Mouse (Mus musculus) liver, postnatal 0 days (tissue): ENCODE data around the gene Pp2d1. TPM values are rescaled to one million over a fixed set of nuclear protein-coding genes. Genes with fewer than 3 reads are reported as not detected.
A peak's percentile ranks its signal among the peaks of the same experiment; 100 is the strongest.

Source experiments
- ATAC-seq: fragments of 200-750 bp; cut with Nextera tagmentation; 2 replicates; pipeline ENCODE4 v1.8.0; 2017; ENCODE audit warnings: mild to moderate bottlenecking, moderate library complexity
- DNase-seq: peaks from one replicate; pipeline ENCODE4 v3.0.0-alpha.2; 2016
- H3K27ac ChIP-seq: fragments of 300-500 bp; sonication (generic); 2 replicates; pipeline ENCODE4 v1.5.1; 2014; ENCODE audit warnings: antibody characterized with exemption, moderate library complexity, mild to moderate bottlenecking, low read depth
- H3K27me3 ChIP-seq: fragments of 300-500 bp; sonication (generic); 2 replicates; pipeline ENCODE4 v1.6.1; 2014; ENCODE audit warnings: low read length, control low read depth, mixed read lengths; ENCODE audit not compliant: insufficient read depth
- H3K36me3 ChIP-seq: fragments of 300-500 bp; sonication (generic); replicated peaks from 2 replicates; pipeline ENCODE4 v1.6.1; 2014; ENCODE audit warnings: mild to moderate bottlenecking, control low read depth, low read length, moderate library complexity, mixed read lengths; ENCODE audit not compliant: insufficient read depth
- H3K4me1 ChIP-seq: fragments of 300-500 bp; sonication (generic); 2 replicates; pipeline ENCODE4 v1.6.1; 2014; ENCODE audit warnings: antibody characterized with exemption, mild to moderate bottlenecking, control low read depth; ENCODE audit not compliant: insufficient read depth
- H3K4me2 ChIP-seq: fragments of 300-500 bp; sonication (generic); 2 replicates; pipeline ENCODE4 v1.6.1; 2014; ENCODE audit warnings: low read depth, mild to moderate bottlenecking, low read length, moderate library complexity, mixed read lengths
- H3K4me3 ChIP-seq: fragments of 300-500 bp; sonication (generic); 2 replicates; pipeline ENCODE4 v1.5.1; 2014; ENCODE audit warnings: low read depth, low read length
- H3K9ac ChIP-seq: fragments of 300-500 bp; sonication (generic); replicated peaks from 2 replicates; pipeline ENCODE4 v1.6.1; 2014; ENCODE audit warnings: mild to moderate bottlenecking, moderate library complexity
- H3K9me3 ChIP-seq: fragments of 300-500 bp; sonication (generic); 2 replicates; pipeline ENCODE4 v1.6.1; 2016; ENCODE audit warnings: mild to moderate bottlenecking, control low read depth, low read length, mixed read lengths
- CTCF ChIP-seq: sonication (generic); IDR thresholded peaks from 2 replicates; pipeline ENCODE4 v1.5.1; 2016; ENCODE audit warnings: antibody characterized with exemption, low read depth
- EP300 ChIP-seq: IDR thresholded peaks from 2 replicates; pipeline ENCODE4 v1.6.1; 2016; ENCODE audit warnings: antibody characterized with exemption, low read depth, mild to moderate bottlenecking
- WGBS: fragments of 180-500 bp; shearing (Covaris S2); extraction: QIAGEN DNeasy Blood & Tissue Kit; methylation state at CpG from one replicate; pipeline ENCODE4 v1.1.7; 2014; ENCODE audit not compliant: insufficient replicate concordance; 5-methylcytosine and 5-hydroxymethylcytosine counted together
- polyA plus RNA-seq: library from polyadenylated mRNA; unstranded; fragments of >200 nt; fragmentation: Nextera tagmentation; extraction: Ambion mirVana; gene quantifications from 2 replicates; pipeline ENCODE4 v1.2.1, GENCODE M21; 2015

The Pp2d1 gene
- polyA plus RNA-seq, 1 experiment from 2014 or later: not detected

DNA sequence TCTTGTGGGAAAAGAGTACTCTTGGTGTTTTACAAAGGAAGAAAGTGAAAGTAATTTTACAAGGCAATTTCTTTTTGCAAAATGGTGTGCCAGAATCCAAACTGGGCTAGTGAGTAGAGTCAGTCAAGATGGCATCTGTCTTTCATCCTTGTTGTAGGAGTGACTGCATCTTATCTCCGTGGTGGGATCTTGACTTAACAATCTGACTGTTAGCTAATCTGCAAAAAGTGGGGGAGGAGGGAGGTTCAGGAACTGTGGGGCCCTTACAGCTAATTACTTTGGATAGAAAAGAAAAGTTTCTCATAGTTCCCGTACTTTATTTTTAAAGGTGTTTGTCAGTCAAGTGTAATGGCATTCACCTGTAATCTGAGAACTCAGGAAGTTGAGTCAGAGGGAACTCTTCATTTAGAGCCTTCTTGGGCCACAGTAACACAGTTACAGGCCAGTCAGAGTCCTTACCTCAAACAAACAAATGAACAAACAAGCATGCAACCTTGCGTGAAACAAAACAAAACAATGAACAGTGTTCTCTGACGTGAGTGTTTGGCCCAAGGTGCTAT lies 42.9 kb upstream of the Pp2d1 start:
- Histone ChIP-seq H3K36me3 (no peaks in the 10 kb centered on the region), H3K4me3 (no peak overlapping the region), H3K4me1 (peaks cover 43% of the 10 kb centered on the region), H3K9me3 (no peaks in the 10 kb centered on the region), H3K27ac (no peak overlapping the region), H3K4me2 (peak overlapping the region; percentile 16; the same call in 1 of the 2 replicates), H3K27me3 (no peaks in the 10 kb centered on the region), H3K9ac (no peak overlapping the region)
- no peak for TF ChIP-seq CTCF
- no peak for TF ChIP-seq EP300
- WGBS: 57% methylated on average over 4 of the region's 4 CpGs
- ATAC-seq: no peak
- DNase-seq: no peak

DNA sequence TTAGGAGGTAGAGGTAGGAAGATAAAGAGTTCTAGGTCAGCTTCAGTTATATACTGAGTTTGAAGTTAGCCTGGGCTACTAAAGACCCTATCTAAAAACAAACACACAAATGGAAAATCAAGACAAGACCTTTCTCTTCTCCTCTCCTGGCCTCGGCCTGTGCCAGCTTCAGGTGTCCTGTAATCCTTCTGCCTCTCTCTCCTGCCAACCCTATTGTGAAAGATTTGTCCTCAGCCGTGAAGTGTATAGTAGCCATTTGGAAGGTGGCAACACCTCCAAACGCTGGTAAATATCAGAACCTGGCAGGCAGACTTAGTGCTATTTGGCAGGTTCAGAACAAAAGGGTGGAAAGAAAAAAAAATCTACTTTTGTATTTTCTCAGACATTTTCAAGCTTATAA lies 41.0 kb upstream of the Pp2d1 start:
- TF ChIP-seq CTCF (no peak), EP300 (no peak)
- H3K36me3 ChIP-seq: no peaks in the 10 kb centered on the region
- no peak overlapping the region for H3K4me2 ChIP-seq
- no peak for DNase-seq
- H3K9me3 ChIP-seq: no peaks in the 10 kb centered on the region
- peak; percentile 43; the same call in 1 of the 2 replicates for ATAC-seq
- H3K4me3 ChIP-seq: no peak overlapping the region
- H3K27me3 ChIP-seq: no peaks in the 10 kb centered on the region
- peak overlapping the region; percentile 85 for H3K27ac ChIP-seq
- WGBS: 52% methylated on average over 3 of the region's 3 CpGs
- peaks cover 39% of the 10 kb centered on the region for H3K4me1 ChIP-seq
- H3K9ac ChIP-seq: no peak overlapping the region

DNA sequence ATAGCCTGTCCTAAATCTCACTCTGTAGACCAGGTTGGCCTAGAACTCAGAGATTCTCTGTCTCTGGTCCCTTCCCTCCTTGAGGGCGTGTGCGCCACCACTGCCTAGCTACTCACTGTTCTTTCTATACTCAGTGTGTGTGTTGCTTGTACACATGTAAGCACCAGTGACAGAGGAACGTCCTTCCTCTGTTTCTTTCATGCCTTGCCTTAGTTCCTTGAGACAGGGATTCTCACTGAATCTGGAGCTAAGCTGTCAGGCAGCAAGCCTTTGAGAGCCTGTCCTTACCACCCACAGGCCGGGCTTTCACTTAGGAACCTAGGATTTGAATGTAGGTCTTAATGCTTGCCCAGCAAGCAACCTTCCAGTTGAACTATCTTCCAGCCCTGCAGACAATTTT lies 40.4 kb upstream of the Pp2d1 start:
- no peak for DNase-seq
- Histone ChIP-seq H3K4me2 (no peak overlapping the region), H3K4me1 (peaks cover 39% of the 10 kb centered on the region), H3K4me3 (no peak overlapping the region), H3K27me3 (no peaks in the 10 kb centered on the region), H3K36me3 (no peaks in the 10 kb centered on the region), H3K27ac (peak overlapping the region; percentile 85), H3K9ac (0 out of 2 replicates have a peak overlapping the region, but pooled peaks have one; percentile 36), H3K9me3 (no peaks in the 10 kb centered on the region)
- ATAC-seq: no peak
- 68% methylated on average over 4 of the region's 4 CpGs for WGBS
- no peak for TF ChIP-seq EP300
- TF ChIP-seq CTCF: no peak

GRCm38 (mm10) chr17:53578776-53579175 lies 39.5 kb upstream of the Pp2d1 start:
- H3K36me3 ChIP-seq: no peaks in the 10 kb centered on the region
- no peaks in the 10 kb centered on the region for H3K27me3 ChIP-seq
- H3K4me2 ChIP-seq: peak overlapping the region; percentile 36; the same call in 1 of the 2 replicates
- ATAC-seq (peak; percentile 58), DNase-seq (peak; percentile 37)
- no peak overlapping the region for H3K9ac ChIP-seq
- peak overlapping the region; percentile 85 for H3K27ac ChIP-seq
- H3K4me3 ChIP-seq: no peak overlapping the region
- H3K4me1 ChIP-seq: peaks cover 39% of the 10 kb centered on the region
- H3K9me3 ChIP-seq: no peaks in the 10 kb centered on the region
- no peak for TF ChIP-seq CTCF
- no peak for TF ChIP-seq EP300
- 38% methylated on average over 9 of the region's 9 CpGs for WGBS

DNA sequence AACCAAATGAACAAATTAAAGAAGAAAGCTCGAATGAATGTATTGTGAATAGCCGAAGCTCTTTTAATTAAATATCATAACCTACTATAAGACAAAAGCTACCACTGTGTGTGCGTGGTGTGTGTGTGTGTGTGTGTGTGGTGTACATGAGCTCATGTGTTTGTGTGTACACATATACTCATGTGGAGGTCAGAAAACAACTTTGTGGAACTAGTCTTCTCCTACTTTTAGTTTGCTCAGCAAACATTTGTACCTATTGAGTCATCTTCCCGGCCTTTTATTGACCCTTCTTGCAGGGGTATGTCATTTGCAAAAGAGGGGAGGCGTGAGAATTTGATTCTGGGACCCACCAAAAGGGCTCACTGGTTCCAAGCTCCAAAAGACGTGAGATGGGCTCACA lies 39.0 kb upstream of the Pp2d1 start:
- Histone ChIP-seq H3K4me3 (no peak overlapping the region), H3K27me3 (no peaks in the 10 kb centered on the region), H3K9ac (no peak overlapping the region), H3K27ac (peak overlapping the region; percentile 85), H3K9me3 (no peaks in the 10 kb centered on the region), H3K4me2 (peak overlapping the region; percentile 36; the same call in 1 of the 2 replicates), H3K36me3 (no peaks in the 10 kb centered on the region), H3K4me1 (peaks cover 42% of the 10 kb centered on the region)
- 59% methylated on average over 6 of the region's 6 CpGs for WGBS
- TF ChIP-seq CTCF (no peak), EP300 (no peak)
- ATAC-seq: peak; percentile 83
- no peak for DNase-seq

GRCm38 (mm10) chr17:53577754-53578153 lies 38.5 kb upstream of the Pp2d1 start:
- Histone ChIP-seq H3K4me2 (no peak overlapping the region), H3K36me3 (no peaks in the 10 kb centered on the region), H3K9ac (no peak overlapping the region), H3K27ac (peak overlapping the region; percentile 85), H3K9me3 (no peaks in the 10 kb centered on the region), H3K4me3 (no peak overlapping the region), H3K4me1 (peaks cover 43% of the 10 kb centered on the region), H3K27me3 (no peaks in the 10 kb centered on the region)
- whole genome bisulfite sequencing: 71% methylated on average over 5 of the region's 5 CpGs
- ATAC-seq: no peak
- DNase-seq: no peak
- TF ChIP-seq CTCF: no peak
- TF ChIP-seq EP300: no peak
